Mouse (Mus musculus): ENCODE data around the gene Tti1. TPM values are rescaled to one million over a fixed set of nuclear protein-coding genes. Genes with fewer than 3 reads are reported as not detected.

Tti1 gene
- polyA plus RNA-seq, 1 experiment from 2014 or later = 22.0 TPM

DNA sequence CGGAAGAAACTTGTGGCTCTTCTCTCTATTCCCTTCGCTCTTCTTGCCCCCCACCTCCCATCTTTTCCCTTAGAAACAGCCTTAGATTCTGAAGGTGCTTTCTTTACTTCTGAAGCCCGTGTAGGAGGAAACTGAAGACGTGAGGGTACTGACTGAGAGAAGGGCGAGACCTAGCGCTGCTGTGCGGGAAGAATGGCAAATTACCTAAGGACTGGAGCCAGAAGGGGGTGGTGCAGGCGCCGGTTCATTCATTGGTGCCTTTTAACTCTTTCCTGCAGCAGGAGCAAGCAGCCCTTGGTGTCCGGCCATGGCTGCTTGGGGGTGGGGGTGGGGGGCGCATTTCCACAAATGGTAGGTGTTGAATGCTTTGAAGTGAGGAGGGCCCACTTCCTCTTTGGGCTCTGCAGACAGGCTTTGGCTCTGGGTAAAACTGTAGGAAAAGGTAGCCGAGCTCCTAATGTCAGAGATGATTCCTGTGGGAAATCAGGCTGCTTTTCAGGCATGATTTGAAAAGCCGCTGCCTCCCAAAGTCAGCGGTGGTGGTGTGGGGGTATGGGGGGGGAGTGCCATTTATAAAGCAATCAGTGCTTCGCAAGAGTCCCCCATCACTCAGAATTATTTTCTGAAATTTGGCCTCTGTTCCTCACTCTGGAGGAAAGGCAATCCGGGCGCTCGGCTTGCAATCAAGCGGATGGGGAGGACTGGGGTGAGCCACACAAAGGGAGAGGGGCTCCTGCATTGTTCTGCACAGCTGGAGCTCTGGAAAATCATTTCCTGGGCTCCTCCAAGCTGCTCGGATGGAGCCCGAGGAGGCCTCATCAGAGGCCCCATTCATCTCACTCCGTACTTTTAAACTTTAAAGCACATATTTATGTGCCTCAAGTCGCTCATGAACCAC, 53.4 kb downstream of the Tti1 start:
- H3K36me3 ChIP-seq = no peaks in the 10 kb centered on the region
- no peak overlapping the region for H3K4me3 ChIP-seq
- H3K4me2 ChIP-seq = no peak overlapping the region
- no peaks in the 10 kb centered on the region for H3K9me3 ChIP-seq (replicated peaks)
- WGBS = 5% methylated on average over 23 of the region's 23 CpGs
- no peak overlapping the region for H3K9ac ChIP-seq
- peaks cover 24% of the 10 kb centered on the region for H3K27me3 ChIP-seq
- H3K27ac ChIP-seq = no peak overlapping the region
- no peak for ATAC-seq (replicated peaks; ENCODE audit: insufficient number of reproducible peaks, insufficient read depth, low FRiP score, low read depth)
- peaks cover 7% of the 10 kb centered on the region for H3K4me1 ChIP-seq (replicated peaks)

DNA sequence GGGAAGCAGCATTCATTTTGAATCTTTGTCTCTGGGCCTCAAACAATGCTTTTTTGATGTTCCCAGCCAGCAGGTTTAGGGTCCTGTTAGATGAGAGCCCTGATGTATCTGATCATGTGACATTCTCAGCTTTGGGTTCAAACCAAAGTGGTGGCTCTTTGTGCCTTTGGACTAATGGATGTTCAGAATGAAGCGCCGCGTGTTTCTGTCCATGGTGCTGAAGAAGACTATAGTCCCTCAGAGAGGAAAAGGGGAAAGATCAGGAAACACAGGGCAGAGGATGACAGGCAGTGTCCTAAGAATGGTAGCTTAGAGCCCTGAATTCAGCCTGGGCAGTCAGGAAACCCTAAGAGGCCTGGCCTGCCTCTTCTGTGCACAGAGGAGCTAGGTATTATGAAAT, 57.6 kb downstream of the Tti1 start:
- Histone ChIP-seq H3K4me1 (replicated peaks) (peaks cover 7% of the 10 kb centered on the region), H3K27me3 (peaks cover 20% of the 10 kb centered on the region), H3K27ac (no peak overlapping the region), H3K9ac (no peak overlapping the region), H3K36me3 (no peaks in the 10 kb centered on the region), H3K9me3 (replicated peaks) (no peaks in the 10 kb centered on the region), H3K4me3 (no peak overlapping the region), H3K4me2 (no peak overlapping the region)
- ATAC-seq (replicated peaks; ENCODE audit: insufficient number of reproducible peaks, insufficient read depth, low FRiP score, low read depth) = no peak
- WGBS = 0% methylated on average over 3 of the region's 3 CpGs

DNA sequence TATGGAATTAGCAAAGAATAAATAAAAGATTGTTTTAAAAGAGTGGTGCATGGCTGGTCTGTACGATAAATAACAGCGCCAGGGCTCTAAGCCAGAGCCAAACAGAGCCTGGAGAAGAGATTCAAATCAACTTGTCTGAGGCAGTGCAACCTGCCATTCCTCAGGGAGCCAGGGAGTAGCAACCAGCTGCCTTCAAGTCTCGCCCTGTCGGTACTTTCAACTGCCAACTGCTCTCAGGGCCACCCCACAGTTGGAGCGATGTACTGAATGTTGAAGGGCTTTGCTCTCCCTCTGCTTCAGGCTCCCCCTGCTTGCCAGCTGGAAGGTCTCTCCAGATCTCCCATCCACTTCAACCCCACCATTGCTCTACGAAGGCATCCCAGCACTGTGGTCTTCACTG, 58.1 kb downstream of the Tti1 start:
- Histone ChIP-seq H3K27ac (no peak overlapping the region), H3K36me3 (no peaks in the 10 kb centered on the region), H3K4me2 (no peak overlapping the region), H3K4me1 (replicated peaks) (peaks cover 5% of the 10 kb centered on the region), H3K27me3 (peaks cover 16% of the 10 kb centered on the region), H3K9ac (no peak overlapping the region), H3K4me3 (no peak overlapping the region), H3K9me3 (replicated peaks) (no peaks in the 10 kb centered on the region)
- ATAC-seq (replicated peaks; ENCODE audit: insufficient number of reproducible peaks, insufficient read depth, low FRiP score, low read depth) = no peak
- WGBS = 58% methylated on average over 6 of the region's 6 CpGs

DNA sequence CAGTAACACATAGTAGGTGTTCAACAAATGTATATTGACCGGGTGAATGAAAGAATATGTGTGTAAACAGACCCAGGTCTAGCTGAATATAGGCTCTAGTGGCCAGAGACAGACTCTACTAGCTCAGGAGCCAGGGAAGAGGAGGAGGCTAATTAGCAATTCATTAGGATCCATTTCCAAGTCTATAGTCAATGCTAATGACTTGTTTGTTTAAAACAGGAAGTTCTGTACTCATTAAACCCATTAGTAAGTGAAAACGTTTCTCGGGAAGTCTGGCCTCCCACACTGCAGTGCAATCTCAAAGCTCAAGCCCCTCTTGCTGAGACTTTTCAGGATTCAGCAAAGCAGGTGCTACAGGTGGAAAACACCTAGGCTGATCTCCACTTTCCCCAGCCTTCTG, 60.4 kb downstream of the Tti1 start:
- Histone ChIP-seq H3K4me3 (no peak overlapping the region), H3K4me1 (replicated peaks) (no peaks in the 10 kb centered on the region), H3K27ac (no peak overlapping the region), H3K9me3 (replicated peaks) (no peaks in the 10 kb centered on the region), H3K9ac (no peak overlapping the region), H3K4me2 (no peak overlapping the region), H3K36me3 (no peaks in the 10 kb centered on the region), H3K27me3 (0 out of 2 replicates have a peak, but pooled peaks cover 7% of the 10 kb centered on the region)
- WGBS = 21% methylated on average over 3 of the region's 3 CpGs
- ATAC-seq (replicated peaks; ENCODE audit: insufficient number of reproducible peaks, insufficient read depth, low FRiP score, low read depth) = no peak

DNA sequence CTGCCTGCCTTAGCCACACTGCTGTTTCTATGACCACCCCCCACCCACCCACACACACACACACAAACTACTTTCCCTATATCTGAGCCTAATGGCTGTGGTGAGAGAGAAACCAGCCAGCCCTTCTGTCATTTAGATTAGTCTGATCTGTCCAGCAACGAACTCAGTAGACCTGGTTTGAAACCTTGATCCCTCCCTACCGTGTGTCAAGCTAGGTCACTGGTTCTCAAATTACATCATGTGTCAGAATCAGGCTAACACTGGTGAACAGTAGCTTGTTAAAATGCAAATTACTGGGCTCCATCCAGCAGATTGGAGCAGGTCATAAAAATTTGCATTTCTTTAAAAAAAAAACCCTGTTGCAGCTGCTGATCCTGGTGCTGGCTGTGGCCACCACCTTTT, 70.5 kb downstream of the Tti1 start:
- no peak for ATAC-seq (replicated peaks; ENCODE audit: insufficient number of reproducible peaks, insufficient read depth, low FRiP score, low read depth)
- Histone ChIP-seq H3K4me3 (no peak overlapping the region), H3K4me1 (replicated peaks) (no peaks in the 10 kb centered on the region), H3K4me2 (no peak overlapping the region), H3K9me3 (replicated peaks) (no peaks in the 10 kb centered on the region), H3K36me3 (no peaks in the 10 kb centered on the region), H3K27me3 (no peaks in the 10 kb centered on the region), H3K27ac (no peak overlapping the region), H3K9ac (no peak overlapping the region)
- WGBS = 7% methylated on average over 2 of the region's 2 CpGs

DNA sequence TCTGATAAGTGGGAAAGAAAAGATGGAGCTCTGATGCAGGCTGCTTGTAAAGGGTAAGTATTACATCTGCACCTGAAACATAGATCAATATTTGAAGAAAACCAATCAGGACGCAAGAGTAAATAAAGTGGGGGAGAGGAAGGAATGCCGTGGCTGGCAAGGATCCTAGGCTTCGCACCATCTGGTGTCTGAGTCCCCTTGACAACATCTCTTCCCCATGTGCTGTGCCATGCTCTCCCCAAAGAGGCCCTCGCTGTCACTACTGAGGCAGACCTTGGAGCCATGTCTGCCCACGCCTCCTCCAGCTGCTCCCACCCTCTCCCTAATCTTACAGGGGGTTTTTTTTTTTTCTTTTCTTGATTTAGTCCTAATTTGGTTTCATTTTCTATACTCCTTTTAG, 74.3 kb downstream of the Tti1 start:
- Histone ChIP-seq H3K9ac (no peak overlapping the region), H3K27ac (no peak overlapping the region), H3K4me3 (no peak overlapping the region), H3K4me1 (replicated peaks) (no peaks in the 10 kb centered on the region), H3K9me3 (replicated peaks) (no peaks in the 10 kb centered on the region), H3K4me2 (no peak overlapping the region), H3K36me3 (no peaks in the 10 kb centered on the region), H3K27me3 (0 out of 2 replicates have a peak, but pooled peaks cover 2% of the 10 kb centered on the region)
- WGBS = 73% methylated on average over 5 of the region's 5 CpGs
- no peak for ATAC-seq (replicated peaks; ENCODE audit: insufficient number of reproducible peaks, insufficient read depth, low FRiP score, low read depth)

DNA sequence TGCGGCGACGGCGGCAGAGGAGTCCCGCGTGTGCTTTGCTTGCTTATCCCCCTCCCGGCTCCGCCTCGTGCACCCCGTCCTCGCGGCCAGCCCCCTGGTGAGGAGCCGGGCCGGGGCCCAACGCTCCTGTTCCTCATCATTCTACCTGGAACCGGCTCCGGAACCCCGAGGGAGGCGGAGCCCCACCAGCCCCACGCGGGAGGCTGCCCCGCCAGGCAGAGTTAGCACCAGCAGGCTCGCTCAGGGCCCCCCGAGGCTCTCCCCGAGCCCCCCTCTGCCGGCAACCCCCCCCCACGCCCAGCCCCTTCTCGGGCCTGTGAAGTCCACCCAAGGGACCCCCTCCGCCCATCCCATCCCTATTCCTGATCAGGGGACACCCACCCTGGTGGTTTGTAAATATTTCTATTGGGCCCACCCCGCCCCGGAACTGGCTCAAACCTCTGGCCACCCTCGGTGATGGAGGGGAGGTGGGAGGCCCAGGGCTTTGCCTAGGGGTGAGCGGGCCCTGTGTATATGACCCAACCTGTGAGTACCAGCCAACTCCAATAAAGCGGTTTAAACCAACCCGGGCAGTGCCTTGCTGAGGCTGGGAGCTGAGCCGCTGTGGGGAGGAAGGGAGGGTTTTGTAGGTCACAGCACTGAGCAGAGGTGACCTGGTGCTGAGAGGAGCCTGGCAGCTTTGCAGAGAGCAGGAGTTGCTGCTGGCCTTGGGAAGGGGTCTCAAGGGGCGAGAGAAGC, 83.9 kb downstream of the Tti1 start:
- Histone ChIP-seq H3K4me1 (replicated peaks) (peaks cover 26% of the 10 kb centered on the region), H3K27ac (no peak overlapping the region), H3K9me3 (replicated peaks) (no peaks in the 10 kb centered on the region), H3K4me3 (peak overlapping the region; percentile 58), H3K36me3 (no peaks in the 10 kb centered on the region), H3K27me3 (peaks cover 43% of the 10 kb centered on the region), H3K9ac (peak overlapping the region; percentile 65), H3K4me2 (peak overlapping the region; percentile 98)
- no peak for ATAC-seq (replicated peaks; ENCODE audit: insufficient number of reproducible peaks, insufficient read depth, low FRiP score, low read depth)
- 11% methylated on average over 37 of the region's 37 CpGs for WGBS

DNA sequence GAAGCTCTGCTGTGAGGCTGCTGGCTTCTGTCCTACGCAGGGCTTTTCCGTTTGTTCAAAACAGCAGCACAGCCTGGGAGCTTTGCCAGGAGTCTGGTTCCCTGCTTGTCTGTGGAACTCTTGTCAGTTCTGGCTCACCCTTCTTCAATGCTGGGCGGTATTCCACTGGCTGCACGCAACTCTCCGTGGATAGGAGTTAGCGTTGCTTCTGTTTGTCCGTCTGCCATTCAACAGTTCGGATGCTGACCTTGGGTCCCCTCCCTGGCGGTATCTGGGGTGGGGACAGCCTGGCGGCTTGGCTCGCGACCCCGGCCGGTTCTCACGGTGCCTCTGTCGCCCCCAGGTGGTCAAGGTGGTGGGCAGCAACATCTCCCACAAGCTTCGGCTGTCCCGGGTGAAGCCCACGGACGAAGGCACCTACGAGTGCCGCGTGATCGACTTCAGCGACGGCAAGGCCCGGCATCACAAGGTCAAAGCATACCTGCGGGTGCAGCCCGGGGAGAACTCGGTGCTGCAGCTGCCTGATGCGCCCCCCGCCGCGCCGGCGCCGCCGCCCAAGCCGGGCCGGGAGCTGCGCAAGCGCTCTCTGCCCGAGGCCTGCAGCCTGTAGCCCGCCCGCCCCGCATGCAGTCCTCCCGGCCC, 84.6 kb downstream of the Tti1 start:
- Histone ChIP-seq H3K9ac (peak overlapping the region; percentile 65), H3K27ac (peak overlapping the region; percentile 35; the same call in 1 of the 2 replicates), H3K4me2 (peak overlapping the region; percentile 98), H3K9me3 (replicated peaks) (no peaks in the 10 kb centered on the region), H3K4me3 (peak overlapping the region; percentile 58), H3K36me3 (no peaks in the 10 kb centered on the region), H3K27me3 (peaks cover 47% of the 10 kb centered on the region), H3K4me1 (replicated peaks) (peaks cover 26% of the 10 kb centered on the region)
- WGBS = 0% methylated on average over 44 of the region's 47 CpGs
- ATAC-seq (replicated peaks; ENCODE audit: insufficient number of reproducible peaks, insufficient read depth, low FRiP score, low read depth) = peak; percentile 74

DNA sequence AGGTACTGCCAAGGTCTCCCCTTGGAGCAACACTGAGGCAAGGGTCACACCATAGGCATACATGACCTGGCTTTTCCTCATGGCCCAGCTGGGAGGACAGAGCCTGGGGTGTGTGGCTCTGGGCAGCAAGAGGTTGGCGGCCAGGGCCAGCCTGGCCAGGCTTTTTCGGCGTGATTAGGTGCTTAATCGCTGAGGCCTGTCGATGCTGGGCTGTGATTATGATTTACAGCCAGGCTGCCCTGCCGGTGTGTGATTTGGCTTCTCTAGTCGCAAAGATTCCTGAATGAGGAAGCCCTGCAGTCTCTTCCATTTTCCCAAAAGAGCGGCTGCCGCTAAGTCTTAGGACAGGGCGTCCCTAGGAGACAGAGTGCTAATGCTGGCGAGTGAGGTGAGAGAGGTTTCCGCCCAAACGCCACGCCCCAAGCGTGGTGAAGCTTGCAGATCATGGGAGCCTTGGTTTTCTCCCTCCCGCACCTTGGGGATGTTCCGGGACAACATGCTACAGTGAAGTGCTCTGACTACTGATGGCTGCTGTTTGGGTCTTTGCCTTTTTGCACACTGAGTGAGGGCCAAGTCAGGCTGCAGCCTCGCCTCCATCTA, 87.5 kb downstream of the Tti1 start:
- 5% methylated on average over 18 of the region's 18 CpGs for WGBS

DNA sequence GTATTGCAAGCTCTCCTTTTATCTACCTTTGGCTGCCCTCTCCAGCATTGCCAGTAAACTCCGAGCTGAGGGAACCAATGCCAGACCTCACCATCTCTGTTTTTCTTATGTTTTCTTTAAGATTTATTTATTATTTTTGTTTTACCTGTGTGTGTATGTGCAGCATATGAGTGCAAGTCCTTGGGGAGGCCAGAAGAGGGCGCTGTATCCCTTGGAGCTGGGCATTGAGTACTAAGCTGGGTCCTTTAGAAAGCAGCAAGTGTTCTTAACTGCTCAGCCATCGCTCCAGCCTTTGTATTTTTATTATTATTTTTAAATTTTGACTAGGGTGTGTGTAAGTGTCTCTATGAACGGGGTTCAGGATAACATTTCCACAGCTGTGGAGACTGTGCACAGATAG, 91.6 kb downstream of the Tti1 start:
- Histone ChIP-seq H3K9me3 (replicated peaks) (no peaks in the 10 kb centered on the region), H3K36me3 (no peaks in the 10 kb centered on the region), H3K9ac (no peak overlapping the region), H3K27me3 (peaks cover 50% of the 10 kb centered on the region), H3K27ac (no peak overlapping the region), H3K4me3 (no peak overlapping the region), H3K4me1 (replicated peaks) (peaks cover 8% of the 10 kb centered on the region), H3K4me2 (no peak overlapping the region)
- 74% methylated on average over 4 of the region's 4 CpGs for WGBS
- ATAC-seq (replicated peaks; ENCODE audit: insufficient number of reproducible peaks, insufficient read depth, low FRiP score, low read depth) = no peak

More for the DNA sequence above, 87.5 kb downstream of the Tti1 start:
- Histone ChIP-seq H3K27me3 (peaks cover 63% of the 10 kb centered on the region), H3K9me3 (replicated peaks) (no peaks in the 10 kb centered on the region), H3K36me3 (no peaks in the 10 kb centered on the region), H3K9ac (0 out of 2 replicates have a peak overlapping the region, but pooled peaks have one; percentile 3), H3K4me2 (peak overlapping the region; percentile 37), H3K4me1 (replicated peaks) (peaks cover 26% of the 10 kb centered on the region), H3K4me3 (peak overlapping the region; percentile 6; the same call in 1 of the 2 replicates), H3K27ac (no peak overlapping the region)
- ATAC-seq (replicated peaks; ENCODE audit: insufficient number of reproducible peaks, insufficient read depth, low FRiP score, low read depth) = no peak

All from heart, embryonic 15.5 days (tissue).